Mouse (Mus musculus) effector memory CD4-positive, alpha-beta T cell, adult 5 months (primary cell): Measurements from ENCODE around the gene Frs2. TPM values are rescaled to one million over a fixed set of nuclear protein-coding genes. Genes with fewer than 3 reads are reported as not detected.

Experiments used
- polyA plus RNA-seq: library from polyadenylated mRNA; unstranded; fragments of 100-300 nt; shearing (Covaris generic); gene quantifications from one replicate; pipeline ENCODE4 v1.2.1, GENCODE M21; 2017

Gene Frs2
- polyA plus RNA-seq = 19.3 TPM

GRCm38 (mm10) chr10:117148361-117149003, at the start of gene Frs2:
Gene Frs2, minus strand, starts transcription at chr10:117148534.

GRCm38 (mm10) chr10:117063254-117064021, 84.9 kb downstream of the Frs2 start, which contains the start of gene Cct2:
Gene Cct2, minus strand, starts transcription at chr10:117063814.

GRCm38 (mm10) chr10:117045175-117046056, 102.9 kb downstream of the Frs2 start, which contains the start of gene Lrrc10:
Gene Lrrc10, plus strand, starts transcription at chr10:117045341.

Other genes with a start within 250 kb of the Frs2 start
- gene Rab3ip, start 197.8 kb downstream of the Frs2 start, polyA plus RNA-seq = 32.9 TPM
- gene Gm10271, start 175.9 kb downstream of the Frs2 start, polyA plus RNA-seq = not detected
- not detected for gene Best3, start 162.2 kb downstream of the Frs2 start, polyA plus RNA-seq
- gene Lrrc10, start 103.2 kb downstream of the Frs2 start, polyA plus RNA-seq = not detected
- 192 TPM for gene Cct2, start 84.7 kb downstream of the Frs2 start, polyA plus RNA-seq
- 59.5 TPM for gene Yeats4, start 76.0 kb upstream of the Frs2 start, polyA plus RNA-seq
- gene 9530003J23Rik, start 90.2 kb upstream of the Frs2 start, polyA plus RNA-seq = not detected
- gene Lyz2, start 133.8 kb upstream of the Frs2 start, polyA plus RNA-seq = 1.4 TPM
- not detected for gene Lyz1, start 144.3 kb upstream of the Frs2 start, polyA plus RNA-seq
- 138 TPM for gene Cpsf6, start 231.5 kb upstream of the Frs2 start, polyA plus RNA-seq